Mouse (Mus musculus): ENCODE data around the gene B3gat3. TPM values are rescaled to one million over a fixed set of nuclear protein-coding genes. Genes with fewer than 3 reads are reported as not detected.

The B3gat3 gene
- total and polyA plus RNA-seq, 3 experiments: 35.4 to 59.4 (median 42.3) TPM

DNA sequence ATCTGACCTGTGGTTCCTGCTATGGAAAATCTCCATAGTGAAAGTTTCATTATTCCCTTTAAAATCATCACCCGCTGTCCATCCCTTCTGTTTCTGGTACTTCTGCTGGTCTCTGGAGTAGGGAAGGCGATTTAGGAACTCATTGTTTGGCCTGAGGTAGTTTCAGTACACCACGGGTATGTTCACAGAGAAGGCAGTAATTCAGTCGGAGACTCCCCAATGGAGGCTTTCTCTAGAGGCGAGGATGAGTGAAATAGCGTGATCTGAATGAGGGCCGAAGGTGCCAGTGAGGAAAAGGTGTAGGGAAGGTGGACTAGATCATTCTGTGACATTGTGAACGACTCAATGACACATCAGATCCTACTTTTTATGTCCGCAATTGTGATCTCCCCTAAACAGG, 34.0 kb downstream of the B3gat3 start:
- Histone ChIP-seq H3K4me1 (ENCODE audit: control insufficient read depth, insufficient read depth, low read length) (peaks cover 4% of the 10 kb centered on the region), H3K36me3 (ENCODE audit: control insufficient read depth, insufficient read depth, low read length) (no peaks in the 10 kb centered on the region), H3K79me2 (replicated peaks; ENCODE audit: control insufficient read depth, insufficient read depth, low read length) (peaks cover 3% of the 10 kb centered on the region; the same call in 1 of the 2 replicates), H3K27me3 (ENCODE audit: control insufficient read depth, insufficient read depth, low read length) (no peaks in the 10 kb centered on the region), H3K27ac (peak overlapping the region; percentile 75), H3K9ac (ENCODE audit: low read depth, low read length) (peak overlapping the region; percentile 42; the same call in 1 of the 2 replicates), H3K4me3 (peak overlapping the region; percentile 95)
- intact Hi-C loops (cut with DNase I): loop anchor here (5.0 kb wide), 1 partner anchor 57 kb away; the partner anchor contains the start of gene Ganab
- TF ChIP-seq CTCF (IDR thresholded peaks at IDR 0.05) (no peak), POLR2A (IDR thresholded peaks at IDR 0.05; ENCODE audit: insufficient read depth, low read depth, low read length) (no peak), EP300 (IDR thresholded peaks at IDR 0.05; ENCODE audit: insufficient read depth, low read depth, low read length) (no peak)
- WGBS: 8% methylated on average over 9 of the region's 9 CpGs
- no peak for DNase-seq

DNA sequence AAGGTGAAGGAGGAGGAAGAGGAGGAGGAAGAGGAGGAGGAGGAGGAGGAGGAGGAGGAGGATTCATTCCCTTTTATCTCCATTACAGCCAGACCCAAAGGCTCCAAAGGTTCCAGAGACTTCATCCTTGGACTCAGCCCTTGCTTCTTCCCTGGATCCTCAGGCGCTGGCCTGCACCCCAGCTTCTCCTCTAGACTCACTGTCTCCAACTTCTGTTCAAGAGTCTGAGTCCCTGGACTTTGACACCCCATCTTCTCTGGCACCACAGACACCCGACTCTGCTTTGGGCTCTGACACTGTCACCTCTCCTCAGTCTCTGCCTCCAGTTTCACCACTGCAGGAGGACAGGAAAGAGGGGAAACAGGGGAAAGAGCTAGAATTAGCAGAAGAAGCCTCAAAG, 42.1 kb downstream of the B3gat3 start:
- no peak for DNase-seq
- WGBS: 85% methylated on average over 2 of the region's 2 CpGs
- TF ChIP-seq POLR2A (IDR thresholded peaks at IDR 0.05; ENCODE audit: insufficient read depth, low read depth, low read length) (no peak), EP300 (IDR thresholded peaks at IDR 0.05; ENCODE audit: insufficient read depth, low read depth, low read length) (no peak), CTCF (IDR thresholded peaks at IDR 0.05) (no peak)
- intact Hi-C loops (cut with DNase I): no loop called here
- Histone ChIP-seq H3K79me2 (replicated peaks; ENCODE audit: control insufficient read depth, insufficient read depth, low read length) (no peaks in the 10 kb centered on the region), H3K27ac (no peak overlapping the region), H3K9ac (ENCODE audit: low read depth, low read length) (no peak overlapping the region), H3K4me3 (no peak overlapping the region), H3K4me1 (ENCODE audit: control insufficient read depth, insufficient read depth, low read length) (peaks cover 3% of the 10 kb centered on the region), H3K27me3 (ENCODE audit: control insufficient read depth, insufficient read depth, low read length) (no peaks in the 10 kb centered on the region), H3K36me3 (ENCODE audit: control insufficient read depth, insufficient read depth, low read length) (no peaks in the 10 kb centered on the region)

DNA sequence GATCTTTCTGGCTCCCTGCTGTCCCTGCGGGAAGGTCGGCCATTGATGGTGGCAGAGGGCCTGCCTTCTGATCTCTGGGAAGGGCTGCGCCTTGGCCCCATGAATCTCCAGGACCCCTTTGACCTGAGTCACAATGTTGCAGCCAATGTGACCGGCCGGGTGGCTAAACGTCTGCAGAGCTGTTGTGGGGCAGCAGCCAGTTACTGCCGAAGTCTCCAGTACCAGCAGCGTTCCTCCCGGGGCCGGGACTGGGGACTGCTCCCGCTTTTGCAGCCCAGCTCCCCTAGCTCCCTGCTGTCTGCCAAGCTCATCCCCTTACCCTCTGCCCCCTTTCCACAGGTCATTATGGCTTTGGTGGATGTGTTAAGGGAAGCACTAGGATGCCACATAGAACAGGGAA, 44.9 kb downstream of the B3gat3 start:
- H3K4me1 ChIP-seq (ENCODE audit: control insufficient read depth, insufficient read depth, low read length): peaks cover 5% of the 10 kb centered on the region
- intact Hi-C loops (cut with DNase I): loop anchor here (5.0 kb wide), 1 partner anchor 93 kb away; the partner anchor contains the start of gene Ubxn1
- no peak overlapping the region for H3K9ac ChIP-seq (ENCODE audit: low read depth, low read length)
- no peak overlapping the region for H3K4me3 ChIP-seq
- WGBS: 85% methylated on average over 11 of the region's 11 CpGs
- peaks cover 5% of the 10 kb centered on the region; the same call in 1 of the 2 replicates for H3K36me3 ChIP-seq (ENCODE audit: control insufficient read depth, insufficient read depth, low read length)
- TF ChIP-seq EP300 (IDR thresholded peaks at IDR 0.05; ENCODE audit: insufficient read depth, low read depth, low read length) (no peak), POLR2A (IDR thresholded peaks at IDR 0.05; ENCODE audit: insufficient read depth, low read depth, low read length) (no peak), CTCF (IDR thresholded peaks at IDR 0.05) (no peak)
- H3K79me2 ChIP-seq (replicated peaks; ENCODE audit: control insufficient read depth, insufficient read depth, low read length): no peaks in the 10 kb centered on the region
- no peaks in the 10 kb centered on the region for H3K27me3 ChIP-seq (ENCODE audit: control insufficient read depth, insufficient read depth, low read length)
- no peak for DNase-seq
- H3K27ac ChIP-seq: no peak overlapping the region

DNA sequence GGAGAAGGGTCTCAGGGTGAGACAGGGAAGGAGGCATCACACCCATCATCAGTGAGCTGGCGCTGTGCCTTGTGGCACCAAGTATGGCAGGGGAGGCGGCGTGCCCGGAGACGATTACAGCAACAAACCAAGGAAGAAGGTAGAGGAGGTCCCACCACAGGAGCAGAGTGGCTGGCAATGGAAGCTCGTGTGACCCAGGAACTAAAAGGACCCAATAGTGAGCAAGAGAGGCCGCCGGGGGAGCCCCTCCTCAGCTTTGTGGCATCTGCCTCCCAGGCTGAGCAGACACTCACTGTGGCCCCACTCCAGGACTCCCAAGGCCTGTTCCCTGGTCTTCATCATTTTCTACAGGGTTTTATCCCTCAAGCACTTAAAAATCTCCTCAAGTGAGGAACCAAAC, 45.6 kb downstream of the B3gat3 start:
- no peaks in the 10 kb centered on the region for H3K27me3 ChIP-seq (ENCODE audit: control insufficient read depth, insufficient read depth, low read length)
- peak overlapping the region; percentile 12; the same call in 1 of the 2 replicates for H3K9ac ChIP-seq (ENCODE audit: low read depth, low read length)
- WGBS: 55% methylated on average over 8 of the region's 8 CpGs
- peak; percentile 24 to 38 for DNase-seq
- H3K79me2 ChIP-seq (replicated peaks; ENCODE audit: control insufficient read depth, insufficient read depth, low read length): no peaks in the 10 kb centered on the region
- TF ChIP-seq POLR2A (IDR thresholded peaks at IDR 0.05; ENCODE audit: insufficient read depth, low read depth, low read length) (no peak), EP300 (IDR thresholded peaks at IDR 0.05; ENCODE audit: insufficient read depth, low read depth, low read length) (no peak), CTCF (IDR thresholded peaks at IDR 0.05) (no peak)
- peak overlapping the region; percentile 76 for H3K4me3 ChIP-seq
- peaks cover 6% of the 10 kb centered on the region; the same call in 1 of the 2 replicates for H3K36me3 ChIP-seq (ENCODE audit: control insufficient read depth, insufficient read depth, low read length)
- intact Hi-C loops (cut with DNase I): loop anchor here (5.0 kb wide), 1 partner anchor 93 kb away; the partner anchor contains the start of gene Ubxn1
- H3K4me1 ChIP-seq (ENCODE audit: control insufficient read depth, insufficient read depth, low read length): peaks cover 5% of the 10 kb centered on the region
- H3K27ac ChIP-seq: peak overlapping the region; percentile 96

DNA sequence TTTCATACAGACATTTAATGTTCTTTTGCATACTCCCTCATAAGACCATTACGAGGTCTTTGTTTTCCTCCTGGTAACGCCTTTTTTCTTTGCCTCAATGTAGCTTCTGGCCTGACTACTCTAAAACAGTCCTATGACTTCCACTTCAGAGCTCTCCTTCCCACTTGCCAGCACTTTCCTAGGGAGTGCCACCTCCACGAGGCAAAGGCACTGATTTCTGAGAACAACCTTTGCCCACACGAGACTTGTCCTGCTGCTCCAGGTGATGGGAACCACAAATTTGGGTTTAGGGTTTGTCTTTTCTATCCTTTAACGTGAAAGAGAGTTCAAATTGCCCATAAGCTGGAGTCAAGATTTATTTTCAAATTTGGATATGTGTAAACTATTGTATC, 46.0 kb downstream of the B3gat3 start:
- 17% methylated on average over 5 of the region's 5 CpGs for whole genome bisulfite sequencing
- no peaks in the 10 kb centered on the region for H3K27me3 ChIP-seq (ENCODE audit: control insufficient read depth, insufficient read depth, low read length)
- no peaks in the 10 kb centered on the region for H3K79me2 ChIP-seq (replicated peaks; ENCODE audit: control insufficient read depth, insufficient read depth, low read length)
- no peak for DNase-seq
- TF ChIP-seq CTCF (IDR thresholded peaks at IDR 0.05) (no peak), EP300 (IDR thresholded peaks at IDR 0.05; ENCODE audit: insufficient read depth, low read depth, low read length) (no peak), POLR2A (IDR thresholded peaks at IDR 0.05; ENCODE audit: insufficient read depth, low read depth, low read length) (no peak)
- H3K27ac ChIP-seq: peak overlapping the region; percentile 96
- H3K9ac ChIP-seq (ENCODE audit: low read depth, low read length): peak overlapping the region; percentile 76
- intact Hi-C loops (cut with DNase I): loop anchor here (5.0 kb wide), 1 partner anchor 94 kb away; the partner anchor contains the start of gene Ubxn1
- peaks cover 8% of the 10 kb centered on the region; the same call in 1 of the 2 replicates for H3K36me3 ChIP-seq (ENCODE audit: control insufficient read depth, insufficient read depth, low read length)
- H3K4me1 ChIP-seq (ENCODE audit: control insufficient read depth, insufficient read depth, low read length): peaks cover 5% of the 10 kb centered on the region
- H3K4me3 ChIP-seq: peak overlapping the region; percentile 76

DNA sequence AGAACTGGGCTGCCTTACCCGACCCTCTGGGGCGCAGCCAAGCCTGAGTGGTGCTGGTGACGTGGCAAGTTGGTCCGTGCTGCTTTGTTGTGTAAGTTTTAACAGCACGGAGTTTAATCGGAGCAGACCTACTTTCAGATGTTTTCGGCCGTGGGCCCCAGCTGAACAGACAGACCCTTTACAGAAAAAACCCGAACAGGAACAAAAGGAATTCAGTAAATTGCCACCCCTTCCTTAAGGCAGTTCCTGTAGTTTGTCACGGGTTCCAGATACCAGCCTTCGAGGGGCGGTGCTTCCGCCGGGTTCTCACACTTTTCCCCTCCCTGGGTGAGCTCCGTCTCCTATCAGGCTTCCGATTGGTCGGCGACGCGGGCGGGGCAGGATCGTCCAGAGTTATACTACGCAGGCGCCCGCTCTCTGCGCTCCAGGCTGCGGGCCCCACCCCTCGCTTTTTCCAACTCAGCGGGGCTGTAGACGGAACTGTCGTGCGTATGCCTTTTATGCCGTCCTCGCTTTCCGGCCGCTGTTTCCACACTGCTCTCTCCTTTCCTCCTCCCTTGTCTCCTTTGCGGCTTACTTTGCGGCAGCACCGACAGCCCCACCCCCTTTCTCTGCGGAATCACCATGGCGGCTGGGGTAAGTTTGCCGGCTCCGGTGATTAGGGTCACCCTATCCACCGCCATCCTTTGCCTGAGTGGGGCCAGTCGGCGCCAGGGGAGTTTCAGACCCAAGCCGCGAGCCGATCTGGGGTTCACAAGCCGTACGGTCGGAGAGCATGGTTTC, 46.6 kb downstream of the B3gat3 start, which contains the start of gene Eef1g:
Gene Eef1g (plus strand): TSS at position 452 of the 783 bp plus-strand sequence.
- H3K4me3 ChIP-seq: peak within 1 kb of the TSS; percentile 82
- no peaks in the 10 kb centered on the region for H3K27me3 ChIP-seq (ENCODE audit: control insufficient read depth, insufficient read depth, low read length)
- under 1% methylated on average over 52 of the region's 52 CpGs for WGBS
- H3K4me1 ChIP-seq (ENCODE audit: control insufficient read depth, insufficient read depth, low read length): peaks cover 5% of the 10 kb centered on the region
- H3K36me3 ChIP-seq (ENCODE audit: control insufficient read depth, insufficient read depth, low read length): peaks cover 8% of the 10 kb centered on the region; the same call in 1 of the 2 replicates
- peak within 1 kb of the TSS; percentile 79 for H3K9ac ChIP-seq (ENCODE audit: low read depth, low read length)
- TF ChIP-seq CTCF (IDR thresholded peaks at IDR 0.05): no peak
- peak; percentile 88 for TF ChIP-seq POLR2A (IDR thresholded peaks at IDR 0.05; ENCODE audit: insufficient read depth, low read depth, low read length)
- peak; percentile 53 for TF ChIP-seq EP300 (IDR thresholded peaks at IDR 0.05; ENCODE audit: insufficient read depth, low read depth, low read length)
- peak within 1 kb of the TSS; percentile 96 for H3K27ac ChIP-seq
- H3K79me2 ChIP-seq (replicated peaks; ENCODE audit: control insufficient read depth, insufficient read depth, low read length): no peaks in the 10 kb centered on the region
- peak; percentile 96 to 100 for DNase-seq
- intact Hi-C loops (cut with DNase I): loop anchor here (5.0 kb wide), 1 partner anchor 94 kb away; the partner anchor contains the start of gene Ubxn1
